Mouse (Mus musculus) cerebellum, postnatal 14 days (tissue): ENCODE measurements around the gene Kcnip1.
A peak's percentile ranks its signal among the peaks of the same experiment; 100 is the strongest.

ENCODE experiments used
- DNase-seq, 2 experiments: peaks; one replicate each; pipeline ENCODE4 v3.0.0; 2021; ENCODE audit warnings: mixed read lengths in 2 of 2

The Kcnip1 gene

GRCm38 (mm10) chr11:33890382-33890781 is 102.6 kb downstream of the Kcnip1 start:
- no peak for DNase-seq

- DNase-seq = no peak
Measured at GRCm38 (mm10) chr11:33887660-33888059, 105.3 kb downstream of the Kcnip1 start.

GRCm38 (mm10) chr11:33885981-33886380 is 107.0 kb downstream of the Kcnip1 start:
- no peak for DNase-seq

- no peak for DNase-seq
Measured at GRCm38 (mm10) chr11:33882731-33883328, 110.1 kb downstream of the Kcnip1 start.

GRCm38 (mm10) chr11:33874925-33875324 is 118.0 kb downstream of the Kcnip1 start:
- no peak for DNase-seq

- DNase-seq = peak in 1 of 2 experiments; percentile 21
Measured at GRCm38 (mm10) chr11:33873071-33873781, 119.7 kb downstream of the Kcnip1 start.

GRCm38 (mm10) chr11:33872716-33873048 is 120.3 kb downstream of the Kcnip1 start:
- no peak for DNase-seq

GRCm38 (mm10) chr11:33871998-33872715 is 120.8 kb downstream of the Kcnip1 start:
- no peak for DNase-seq

GRCm38 (mm10) chr11:33870246-33870645 is 122.7 kb downstream of the Kcnip1 start:
- DNase-seq = no peak

- DNase-seq = no peak
Measured at GRCm38 (mm10) chr11:33869559-33869958, 123.4 kb downstream of the Kcnip1 start.

- DNase-seq = no peak
Measured at GRCm38 (mm10) chr11:33866775-33867174, 126.2 kb downstream of the Kcnip1 start.

- DNase-seq = no peak
Measured at GRCm38 (mm10) chr11:33864245-33864644, 128.7 kb downstream of the Kcnip1 start.

GRCm38 (mm10) chr11:33861823-33862222 is 131.1 kb downstream of the Kcnip1 start:
- DNase-seq = no peak

GRCm38 (mm10) chr11:33860905-33861582 is 131.9 kb downstream of the Kcnip1 start:
- no peak for DNase-seq

GRCm38 (mm10) chr11:33849614-33850013 is 143.3 kb downstream of the Kcnip1 start:
- peak in 1 of 2 experiments; percentile 42 for DNase-seq

GRCm38 (mm10) chr11:33848685-33849084 is 144.3 kb downstream of the Kcnip1 start:
- DNase-seq = no peak

GRCm38 (mm10) chr11:33845931-33846330 is 147.0 kb downstream of the Kcnip1 start:
- DNase-seq = peak in 1 of 2 experiments; percentile 51

GRCm38 (mm10) chr11:33843294-33843864 is 149.6 kb downstream of the Kcnip1 start:
- no peak for DNase-seq

GRCm38 (mm10) chr11:33839049-33839448 is 153.9 kb downstream of the Kcnip1 start:
- DNase-seq = no peak

GRCm38 (mm10) chr11:33829774-33830173 is 163.2 kb downstream of the Kcnip1 start:
- no peak for DNase-seq

GRCm38 (mm10) chr11:33827829-33828206 is 165.1 kb downstream of the Kcnip1 start:
- DNase-seq = peak; percentile 98

GRCm38 (mm10) chr11:33827085-33827828 is 165.7 kb downstream of the Kcnip1 start:
- DNase-seq = peak; percentile 77 to 80
